Mouse (Mus musculus) heart, postnatal 4 days (tissue): ENCODE data around the gene Ice2. TPM values are rescaled to one million over a fixed set of nuclear protein-coding genes. Genes with fewer than 3 reads are reported as not detected.

Experiments used
- DNase-seq: peaks from one replicate; pipeline ENCODE4 v3.0.0; 2021
- total RNA-seq, 2 experiments: library from RNA; stranded (reverse); gene quantifications; 2 replicates each; pipeline ENCODE4 v1.2.3; 2021

The Ice2 gene
- 1 to 10 TPM; 8.3 to 9.2 TPM for total RNA-seq

DNA sequence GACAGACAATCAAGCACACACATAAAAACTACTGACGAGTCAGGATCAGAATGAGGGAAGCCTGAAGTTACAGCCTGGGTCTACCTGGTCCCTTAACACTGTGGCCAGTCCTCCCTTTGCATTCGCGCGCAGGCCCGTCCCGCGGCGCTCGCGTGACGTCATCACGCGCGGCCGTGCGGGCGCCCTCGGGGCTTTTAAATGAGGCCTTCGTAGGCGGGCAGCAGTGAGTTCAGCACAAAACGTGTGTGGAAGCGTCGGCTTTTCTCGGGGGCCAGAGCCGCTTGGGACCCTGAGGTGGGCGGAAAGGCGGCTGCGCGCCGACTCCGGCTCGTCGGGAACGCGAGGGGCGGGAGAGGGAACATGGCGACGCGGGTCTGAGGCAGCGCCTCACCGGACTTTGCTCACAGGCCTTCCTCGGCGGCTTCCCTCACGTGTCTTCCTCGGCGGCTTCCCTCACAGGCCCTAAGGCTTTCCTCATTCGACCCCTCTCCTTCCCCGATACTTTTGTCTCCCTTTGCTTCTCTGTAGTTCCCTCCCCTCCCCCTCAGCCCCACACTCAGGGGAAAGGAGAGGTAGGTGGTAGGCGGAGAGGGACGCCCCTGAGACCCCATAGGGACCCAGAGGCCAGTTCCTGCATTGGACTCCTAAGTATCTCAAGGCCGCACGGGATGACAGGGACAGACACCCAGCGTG is at the start of gene Ice2:
Gene Ice2, plus strand, starts transcription at position 147 of the 693 bp plus-strand sequence.
- peak; percentile 80 for DNase-seq

DNA sequence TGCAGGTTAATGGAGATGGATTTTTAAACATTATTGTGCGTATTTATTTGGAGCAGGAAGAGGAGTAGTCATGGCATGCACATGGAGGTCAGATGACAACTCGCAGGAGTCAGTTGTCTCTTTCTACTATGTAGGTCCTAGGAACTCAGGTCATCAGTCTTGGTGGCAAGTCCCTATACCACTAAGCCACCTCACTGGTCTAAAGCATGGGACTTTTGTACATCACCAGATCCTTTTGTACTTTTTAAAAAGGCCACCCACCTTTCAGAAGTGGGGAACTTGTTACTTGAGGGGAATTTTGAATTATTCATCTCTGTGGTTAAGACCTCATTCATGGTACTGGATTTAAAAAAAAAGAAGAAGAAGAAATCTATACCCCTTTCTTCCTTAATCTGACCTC is 48.2 kb upstream of the Ice2 start:
- DNase-seq = no peak

DNA sequence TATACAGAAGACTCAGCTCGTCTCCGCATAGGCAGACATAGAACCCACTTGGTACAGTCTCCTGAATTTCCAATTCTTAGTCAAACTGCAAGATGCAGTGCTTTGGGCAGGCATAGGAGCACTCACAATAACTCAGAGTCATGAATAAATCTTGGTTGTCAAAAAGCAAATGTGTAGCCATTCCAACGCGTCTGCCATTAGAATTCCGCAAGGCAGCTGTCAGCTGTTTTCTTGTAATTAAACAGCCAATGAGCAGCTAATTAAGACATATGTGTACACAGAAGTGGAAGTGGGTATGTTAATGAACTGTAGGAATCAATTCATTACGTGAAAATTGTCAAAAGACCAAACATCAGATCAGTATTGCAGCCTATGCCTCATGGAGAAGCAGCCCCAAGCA is 43.5 kb upstream of the Ice2 start:
- no peak for DNase-seq

DNA sequence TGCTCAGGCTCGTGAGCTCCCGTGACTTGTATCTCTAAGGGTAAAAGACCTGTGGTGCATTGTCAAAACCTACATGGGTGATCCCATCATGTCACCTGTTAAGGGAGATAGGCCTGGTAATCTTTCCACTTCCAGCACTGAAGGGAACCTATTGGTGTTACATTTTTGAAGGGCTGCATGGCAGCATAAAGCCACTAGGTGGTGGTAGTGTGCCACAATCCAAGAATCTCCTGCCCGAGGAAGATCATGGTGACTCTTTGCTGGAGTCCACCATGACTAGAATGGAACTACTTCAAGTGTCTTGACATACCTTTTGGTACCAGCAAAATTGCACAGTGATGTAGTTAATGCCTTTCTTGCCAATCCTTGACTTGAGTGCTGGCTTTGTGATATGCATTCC is 39.9 kb upstream of the Ice2 start:
- peak; percentile 57 for DNase-seq

DNA sequence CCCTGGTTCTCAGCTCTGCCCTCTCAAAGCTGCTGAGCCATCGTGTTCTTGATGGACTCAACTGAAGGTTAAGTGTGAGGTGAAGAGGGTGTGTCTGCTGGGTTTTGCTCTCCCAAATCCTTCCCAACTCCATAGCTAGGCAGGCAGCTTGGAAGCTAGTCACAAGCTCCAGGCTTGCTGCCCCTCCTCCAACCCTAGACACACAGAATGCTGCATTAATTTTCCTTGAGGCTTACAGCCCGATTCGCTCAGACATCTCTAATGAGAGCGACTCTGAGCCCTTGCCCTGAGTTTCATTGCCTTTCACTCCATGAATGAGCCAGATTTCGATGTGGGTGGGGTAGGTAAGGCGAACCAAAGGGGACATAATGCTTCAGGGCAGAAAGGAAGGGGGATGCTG is 38.9 kb upstream of the Ice2 start:
- DNase-seq = no peak

GRCm38 (mm10) chr9:69361951-69362445 is 35.7 kb upstream of the Ice2 start:
- DNase-seq = no peak

DNA sequence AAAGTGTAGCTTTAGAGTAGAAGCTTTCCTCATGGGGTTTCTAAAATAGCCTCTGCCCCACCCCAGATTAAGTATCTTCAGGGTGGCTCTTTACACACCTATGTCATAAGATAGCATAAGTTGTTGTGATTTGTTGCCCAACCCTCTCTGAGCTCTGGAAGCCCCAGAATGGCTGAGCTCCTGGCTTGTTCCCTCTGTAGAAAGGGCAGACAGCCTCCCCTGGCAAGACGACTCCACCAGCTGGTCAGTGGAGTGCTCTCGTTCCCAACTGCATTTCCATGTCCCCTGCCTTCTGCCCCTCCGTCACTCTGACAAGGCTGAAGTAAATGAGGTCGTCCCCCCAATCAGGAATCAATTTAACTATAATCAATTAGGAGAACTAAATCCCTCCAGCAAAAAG is 34.9 kb upstream of the Ice2 start:
- DNase-seq = no peak

GRCm38 (mm10) chr9:69364117-69364516 is 33.6 kb upstream of the Ice2 start:
- DNase-seq = no peak

DNA sequence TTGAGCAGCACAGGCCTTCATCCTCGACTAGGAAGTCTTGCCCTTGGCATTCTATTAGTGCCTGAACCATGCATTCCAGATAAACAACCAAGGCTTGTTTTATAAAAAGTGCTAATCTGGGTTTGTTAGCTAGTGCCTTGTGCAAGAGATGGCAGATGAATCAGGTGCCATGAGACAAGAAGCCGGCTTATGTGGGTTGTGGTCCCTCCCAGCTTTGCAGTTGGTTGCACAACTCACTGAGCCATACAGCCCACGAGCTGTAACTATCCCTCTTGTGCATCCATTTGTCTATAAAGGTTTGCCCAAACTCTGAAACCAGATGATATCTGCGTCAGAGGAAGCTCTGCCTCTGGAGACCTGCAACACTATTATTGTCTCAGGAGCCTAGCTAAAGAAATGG is 30.7 kb upstream of the Ice2 start:
- DNase-seq = no peak

DNA sequence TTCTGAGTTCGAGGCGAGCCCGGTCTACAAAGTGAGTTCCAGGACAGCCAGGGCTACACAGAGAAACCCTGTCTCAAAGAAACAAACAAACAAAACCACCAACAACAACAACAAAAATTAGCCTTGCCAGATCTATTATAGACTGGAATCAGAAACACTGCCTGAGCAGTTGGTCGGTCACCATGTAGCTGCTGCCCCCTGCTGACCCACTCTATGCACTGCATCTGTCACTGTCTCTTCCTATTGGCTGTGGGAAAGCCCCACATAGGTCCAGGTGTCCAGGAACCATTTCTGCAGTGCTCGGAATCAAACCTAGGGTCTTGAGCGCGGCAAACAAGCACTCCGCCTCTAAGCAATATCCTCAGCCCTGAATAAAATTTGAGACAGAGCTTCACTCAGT is 29.6 kb upstream of the Ice2 start:
- DNase-seq = peak; percentile 80

DNA sequence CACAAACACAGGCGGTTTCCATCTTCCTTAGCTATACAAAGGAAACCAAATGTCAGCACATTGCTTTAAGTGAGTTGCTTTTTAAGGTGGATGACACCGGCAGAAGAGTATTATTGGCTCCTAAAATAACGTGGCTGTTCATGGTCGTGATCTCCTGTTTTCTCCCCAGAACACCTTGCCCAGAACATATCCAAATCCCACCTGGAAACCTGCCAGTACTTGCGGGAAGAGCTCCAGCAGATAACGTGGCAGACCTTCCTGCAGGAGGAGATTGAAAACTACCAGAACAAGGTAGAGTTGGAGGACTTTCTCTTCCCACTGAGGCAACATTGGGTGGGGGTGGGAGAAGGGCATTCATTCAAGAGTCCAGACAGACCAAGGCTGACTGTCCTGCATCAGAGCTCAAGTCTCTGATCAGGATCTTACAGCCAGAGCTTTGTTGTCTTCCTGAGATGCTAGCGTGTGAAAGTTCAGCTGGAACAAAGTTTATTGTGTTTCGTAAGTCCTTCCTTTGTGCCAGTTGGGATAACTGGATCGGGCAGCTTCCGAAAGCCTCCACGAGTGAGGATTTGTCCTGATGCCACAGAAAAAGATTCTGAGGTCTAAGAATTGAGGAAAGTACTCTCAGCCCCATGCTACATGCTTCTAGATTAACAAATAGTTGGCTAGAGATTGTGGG is 26.5 kb upstream of the Ice2 start:
- peak; percentile 13 for DNase-seq

DNA sequence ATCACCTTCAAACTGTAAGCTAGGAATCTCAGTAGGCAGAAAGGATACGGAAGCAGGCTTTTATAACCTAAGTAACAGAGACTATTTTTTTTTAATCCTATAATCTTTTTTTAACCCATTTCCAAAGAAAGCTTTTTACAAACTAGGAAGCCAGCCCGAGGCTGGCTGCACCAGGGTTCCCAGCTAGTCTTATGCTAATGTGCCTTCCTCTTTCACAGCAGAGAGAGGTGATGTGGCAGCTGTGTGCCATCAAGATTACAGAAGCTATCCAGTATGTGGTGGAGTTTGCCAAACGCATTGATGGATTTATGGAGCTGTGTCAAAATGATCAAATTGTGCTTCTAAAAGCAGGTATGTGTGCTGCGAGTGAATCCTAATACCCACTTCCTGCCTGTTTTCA is 24.8 kb upstream of the Ice2 start:
- DNase-seq = no peak

GRCm38 (mm10) chr9:69376982-69377653 is 20.6 kb upstream of the Ice2 start:
- no peak for DNase-seq

- no peak for DNase-seq
Observed at GRCm38 (mm10) chr9:69377654-69378045, 20.1 kb upstream of the Ice2 start.

GRCm38 (mm10) chr9:69380546-69380945 is 17.2 kb upstream of the Ice2 start:
- DNase-seq = no peak

DNA sequence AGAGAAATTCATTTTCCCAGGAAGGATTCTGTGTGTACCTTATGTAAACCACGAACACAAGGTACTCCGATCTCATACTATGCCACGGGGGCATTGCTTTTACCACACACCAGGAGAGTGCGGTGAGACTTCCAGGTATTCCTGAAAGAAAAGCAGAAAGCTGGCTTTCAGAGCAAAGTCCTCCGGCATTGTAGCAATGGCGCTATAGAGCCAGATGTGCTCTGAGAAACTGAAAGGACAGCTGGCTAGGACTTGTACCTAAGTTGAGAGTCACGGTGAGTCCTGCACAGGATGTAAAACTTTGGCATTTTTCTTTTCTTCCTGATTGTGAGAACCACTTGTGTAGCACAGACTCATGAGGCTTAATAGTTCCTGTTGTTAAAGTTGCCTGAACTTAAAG is 16.0 kb upstream of the Ice2 start:
- no peak for DNase-seq

DNA sequence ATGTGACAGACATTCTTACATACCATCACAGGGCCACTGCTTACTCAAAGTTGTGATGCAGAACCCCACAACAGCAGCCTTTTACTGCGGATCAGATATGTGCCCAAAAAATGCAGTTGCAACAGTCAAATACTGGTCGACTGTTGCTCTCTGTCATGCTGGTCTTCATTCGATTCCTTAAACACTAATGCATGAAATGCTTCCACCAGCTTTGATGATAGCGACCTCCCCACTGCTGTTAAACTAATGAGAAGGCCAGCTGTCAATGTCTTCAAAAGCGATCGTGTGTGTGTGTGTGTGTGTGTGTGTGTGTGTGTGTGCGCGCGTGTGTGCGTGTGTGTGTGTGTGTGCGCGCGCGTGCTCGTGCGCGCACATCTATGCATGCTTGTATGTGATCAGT is 13.2 kb upstream of the Ice2 start:
- DNase-seq = no peak

- DNase-seq = no peak
Observed at GRCm38 (mm10) chr9:69384905-69385304, 12.8 kb upstream of the Ice2 start.

GRCm38 (mm10) chr9:69387296-69387695 is 10.4 kb upstream of the Ice2 start:
- DNase-seq = no peak

DNA sequence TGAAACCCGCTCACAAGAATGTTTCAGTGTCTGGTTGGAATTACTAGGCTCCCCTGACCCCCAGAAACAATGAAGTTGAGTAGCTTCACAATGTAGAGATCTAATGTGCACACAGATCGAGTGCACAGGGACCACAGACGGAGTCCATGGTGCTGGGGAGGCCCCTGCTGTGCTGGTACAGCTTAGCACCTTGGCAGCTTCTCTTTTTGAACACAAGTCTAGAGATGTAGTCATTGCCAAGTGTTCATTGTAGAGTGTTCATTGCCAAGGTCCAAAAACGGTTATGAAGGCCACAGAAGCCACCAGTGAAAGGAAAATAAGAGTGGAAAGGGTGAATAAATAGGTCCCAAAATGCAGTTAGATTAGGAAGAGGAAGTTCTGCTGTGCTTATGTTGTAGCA is 7.1 kb upstream of the Ice2 start:
- DNase-seq = no peak

GRCm38 (mm10) chr9:69394234-69394633 is 3.5 kb upstream of the Ice2 start:
- no peak for DNase-seq

DNA sequence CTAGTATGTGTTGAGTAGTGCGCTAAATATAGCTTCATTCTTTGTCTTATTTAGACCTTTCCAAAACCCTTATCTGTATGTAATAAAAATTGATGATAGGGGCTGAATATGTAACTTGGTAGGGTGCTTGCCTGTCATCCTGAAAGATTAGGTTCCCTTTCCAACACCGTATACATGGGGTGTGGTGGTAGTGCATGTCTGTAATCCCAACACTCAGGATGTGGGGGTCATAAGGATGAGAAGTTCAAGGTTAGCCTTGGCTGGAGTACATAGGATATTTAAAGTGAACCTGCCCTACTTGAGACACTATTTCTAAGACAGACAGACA is 310 bp upstream of the Ice2 start:
- no peak for DNase-seq

- no peak for DNase-seq
Observed at GRCm38 (mm10) chr9:69398453-69398850, 746 bp downstream of the Ice2 start.

- no peak for DNase-seq
Observed at GRCm38 (mm10) chr9:69404671-69405070, 7.0 kb downstream of the Ice2 start.
